Mouse (Mus musculus): ENCODE results near the gene Tmem132c.

DNA sequence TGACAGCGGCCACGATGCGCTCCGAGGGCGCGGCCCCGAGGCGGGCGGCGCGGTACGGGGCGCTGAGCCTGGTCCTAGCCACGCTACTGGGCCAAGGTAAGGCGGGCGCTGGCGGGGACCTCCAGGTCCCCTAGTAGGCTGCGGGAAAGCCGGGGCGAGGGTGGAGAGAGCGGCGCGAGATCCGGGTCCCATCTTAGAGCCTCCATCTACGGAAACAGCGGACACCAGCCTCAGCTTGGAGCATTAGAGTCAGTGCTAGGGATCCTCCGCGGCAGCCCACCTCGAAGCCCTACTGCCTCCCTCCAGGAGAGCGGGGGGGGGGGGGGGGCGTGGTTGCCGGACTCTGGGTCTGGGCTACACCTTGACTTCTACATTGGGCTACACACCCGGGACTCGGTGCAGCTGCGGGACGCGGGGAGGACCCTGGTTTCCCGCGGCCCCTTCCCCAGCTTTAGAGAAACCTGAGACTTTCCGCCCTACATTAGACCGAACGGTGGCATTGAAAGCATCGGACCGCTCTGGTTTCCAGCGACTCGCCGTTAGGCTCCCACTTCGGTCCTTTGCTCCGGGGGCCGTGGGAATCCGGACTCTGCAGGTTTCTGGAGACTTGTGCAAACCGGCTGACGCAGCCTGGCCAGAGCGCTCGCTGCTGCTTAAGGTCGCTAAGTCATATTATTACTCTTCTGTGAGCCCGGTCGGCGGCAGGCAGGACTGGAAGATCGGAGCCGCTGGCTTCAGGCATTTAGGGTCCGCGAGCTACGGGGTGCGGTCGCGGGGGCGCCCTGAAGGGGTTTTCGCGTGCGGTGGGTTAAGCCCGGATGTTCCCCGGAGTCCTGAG, 536 bp downstream of the Tmem132c start:
- TF ChIP-seq NANOG (IDR thresholded peaks at IDR 0.05; ENCODE audit: borderline replicate concordance, low read length), result no peak
- no peak for TF ChIP-seq CTCF (conservative IDR thresholded peaks at IDR 0.05; ENCODE audit: low read length)
- no peak for TF ChIP-seq POU5F1 (IDR thresholded peaks at IDR 0.05; ENCODE audit: borderline replicate concordance, low read length)

Data from E14TG2a.4 (cell line).